Mouse (Mus musculus): ENCODE measurements around the gene Rag2. TPM values are rescaled to one million over a fixed set of nuclear protein-coding genes. Genes with fewer than 3 reads are reported as not detected.

Gene Rag2
- polyA plus RNA-seq (2016; fragmentation: Nextera tagmentation; extraction: Ambion mirVana): not detected in 2 replicates

- no peak within 1 kb of the TSS for H3K9ac ChIP-seq (replicated peaks)
- peaks cover 23% of the 10 kb centered on the region; the same call in 1 of the 2 replicates for H3K4me1 ChIP-seq
- no peak within 1 kb of the TSS for H3K4me2 ChIP-seq (replicated peaks)
- ATAC-seq (ENCODE audit: low FRiP score, low read depth): no peak
- 58% methylated on average over 4 of the region's 4 CpGs for WGBS
- H3K27me3 ChIP-seq: no peaks in the 10 kb centered on the region
- H3K27ac ChIP-seq (replicated peaks): no peak within 1 kb of the TSS
- no peaks in the 10 kb centered on the region for H3K36me3 ChIP-seq
- no peak within 1 kb of the TSS for H3K4me3 ChIP-seq
- H3K9me3 ChIP-seq: no peaks in the 10 kb centered on the region
These were observed at the start of gene Rag2 for GRCm38 (mm10) chr2:101624526-101624925. Gene Rag2, plus strand, starts transcription at chr2:101624718.

GRCm38 (mm10) chr2:101577243-101577642, 47.3 kb upstream of the Rag2 start:
- Histone ChIP-seq H3K27me3 (no peaks in the 10 kb centered on the region), H3K4me3 (no peak overlapping the region), H3K4me2 (replicated peaks) (no peak overlapping the region), H3K27ac (replicated peaks) (no peak overlapping the region), H3K36me3 (no peaks in the 10 kb centered on the region), H3K4me1 (no peaks in the 10 kb centered on the region), H3K9me3 (no peaks in the 10 kb centered on the region), H3K9ac (replicated peaks) (no peak overlapping the region)
- no peak for ATAC-seq (ENCODE audit: low FRiP score, low read depth)
- WGBS: 91% methylated on average over 4 of the region's 4 CpGs

GRCm38 (mm10) chr2:101580027-101580426, 44.5 kb upstream of the Rag2 start:
- Histone ChIP-seq H3K36me3 (no peaks in the 10 kb centered on the region), H3K9ac (replicated peaks) (no peak overlapping the region), H3K9me3 (no peaks in the 10 kb centered on the region), H3K4me2 (replicated peaks) (no peak overlapping the region), H3K4me3 (no peak overlapping the region), H3K27ac (replicated peaks) (no peak overlapping the region), H3K4me1 (no peaks in the 10 kb centered on the region), H3K27me3 (no peaks in the 10 kb centered on the region)
- WGBS: 85% methylated on average over 2 of the region's 2 CpGs
- no peak for ATAC-seq (ENCODE audit: low FRiP score, low read depth)

GRCm38 (mm10) chr2:101580428-101580827, 44.1 kb upstream of the Rag2 start:
- Histone ChIP-seq H3K9me3 (no peaks in the 10 kb centered on the region), H3K27me3 (no peaks in the 10 kb centered on the region), H3K4me2 (replicated peaks) (no peak overlapping the region), H3K4me3 (no peak overlapping the region), H3K36me3 (no peaks in the 10 kb centered on the region), H3K4me1 (no peaks in the 10 kb centered on the region), H3K9ac (replicated peaks) (no peak overlapping the region), H3K27ac (replicated peaks) (no peak overlapping the region)
- WGBS: 60% methylated on average over 1 of the region's 1 CpGs
- no peak for ATAC-seq (ENCODE audit: low FRiP score, low read depth)

DNA sequence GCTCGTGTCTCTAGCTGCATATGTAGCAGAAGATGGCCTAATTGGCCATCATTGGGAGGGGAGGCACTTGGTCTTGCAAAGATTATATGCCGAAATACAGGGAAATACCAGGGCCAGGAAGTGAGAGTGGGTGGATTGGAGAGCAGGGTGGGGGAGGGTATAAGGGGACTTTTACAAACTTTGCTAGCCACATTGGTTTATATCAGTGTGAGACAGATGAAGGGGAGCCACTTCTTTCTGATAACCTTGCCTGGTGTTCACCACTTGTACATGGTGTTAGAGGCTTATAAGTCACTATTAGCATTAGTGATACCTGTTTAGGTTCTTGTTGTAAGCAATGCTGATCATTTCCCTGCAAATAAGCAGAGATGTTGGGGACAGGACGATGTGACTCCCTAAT, 43.5 kb upstream of the Rag2 start:
- H3K36me3 ChIP-seq: no peaks in the 10 kb centered on the region
- no peak overlapping the region for H3K27ac ChIP-seq (replicated peaks)
- no peak overlapping the region for H3K9ac ChIP-seq (replicated peaks)
- no peaks in the 10 kb centered on the region for H3K27me3 ChIP-seq
- no peak overlapping the region for H3K4me3 ChIP-seq
- no peak for ATAC-seq (ENCODE audit: low FRiP score, low read depth)
- H3K4me2 ChIP-seq (replicated peaks): no peak overlapping the region
- H3K4me1 ChIP-seq: no peaks in the 10 kb centered on the region
- WGBS: 81% methylated on average over 3 of the region's 3 CpGs
- no peaks in the 10 kb centered on the region for H3K9me3 ChIP-seq

- WGBS: 85% methylated on average over 3 of the region's 3 CpGs
- no peak for ATAC-seq (ENCODE audit: low FRiP score, low read depth)
- H3K9ac ChIP-seq (replicated peaks): no peak overlapping the region
These were observed 43.1 kb upstream of the Rag2 start for GRCm38 (mm10) chr2:101581418-101581817.

GRCm38 (mm10) chr2:101591356-101591755, 33.2 kb upstream of the Rag2 start:
- ATAC-seq (ENCODE audit: low FRiP score, low read depth): no peak

More at GRCm38 (mm10) chr2:101581418-101581817, 43.1 kb upstream of the Rag2 start:
- Histone ChIP-seq H3K36me3 (no peaks in the 10 kb centered on the region), H3K4me1 (no peaks in the 10 kb centered on the region), H3K9me3 (no peaks in the 10 kb centered on the region), H3K4me2 (replicated peaks) (no peak overlapping the region), H3K4me3 (no peak overlapping the region), H3K27me3 (no peaks in the 10 kb centered on the region), H3K27ac (replicated peaks) (no peak overlapping the region)

DNA sequence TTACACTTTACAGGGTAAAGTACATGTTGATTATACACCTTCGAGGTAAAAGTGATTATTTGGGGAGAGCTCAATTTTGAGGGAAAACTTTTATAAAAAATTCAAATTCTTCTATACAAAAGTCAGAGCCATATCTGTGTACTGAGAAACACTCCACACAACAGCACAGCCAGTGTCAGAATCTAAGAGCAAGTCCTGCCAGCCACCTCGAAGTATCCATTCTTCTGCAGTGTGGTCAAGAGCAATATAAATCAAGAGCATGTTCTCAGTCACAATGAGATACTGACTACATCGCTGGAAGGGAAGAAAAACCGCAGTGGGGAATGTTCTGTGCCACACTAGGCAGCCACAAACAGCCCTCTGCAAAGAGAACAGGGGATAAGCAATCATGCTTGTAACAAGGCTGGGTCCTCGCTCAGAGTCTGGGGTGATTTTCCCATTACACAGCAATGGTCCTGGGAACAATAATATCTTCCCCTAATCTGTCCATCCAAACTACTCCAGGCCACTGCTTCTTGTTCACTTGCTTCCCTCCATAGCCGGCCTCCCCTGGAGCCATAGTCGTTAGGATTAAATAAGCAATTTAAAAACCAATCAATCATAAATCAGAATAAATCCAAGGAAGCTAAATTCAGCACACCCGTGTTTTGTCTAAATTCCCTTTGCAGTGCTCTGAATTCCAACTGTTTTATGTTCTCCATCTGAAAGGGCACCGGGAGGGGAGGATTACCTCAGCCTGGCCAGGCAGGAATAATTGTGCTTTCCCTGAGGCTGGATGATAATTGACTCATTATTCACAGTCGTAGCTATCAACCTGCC, 32.3 kb upstream of the Rag2 start:
- Histone ChIP-seq H3K4me3 (no peak overlapping the region), H3K9ac (replicated peaks) (no peak overlapping the region), H3K27ac (replicated peaks) (peak overlapping the region; percentile 80), H3K4me1 (peaks cover 32% of the 10 kb centered on the region), H3K36me3 (no peaks in the 10 kb centered on the region), H3K4me2 (replicated peaks) (0 out of 2 replicates have a peak overlapping the region, but pooled peaks have one; percentile 3), H3K9me3 (no peaks in the 10 kb centered on the region), H3K27me3 (peaks cover 3% of the 10 kb centered on the region; the same call in 1 of the 2 replicates)
- ATAC-seq (ENCODE audit: low FRiP score, low read depth): peak; percentile 76
- WGBS: 19% methylated on average over 10 of the region's 10 CpGs

More at GRCm38 (mm10) chr2:101591356-101591755, 33.2 kb upstream of the Rag2 start:
- no peak overlapping the region for H3K9ac ChIP-seq (replicated peaks)
- WGBS: 35% methylated on average over 8 of the region's 8 CpGs
- 0 out of 2 replicates have a peak overlapping the region, but pooled peaks have one; percentile 22 for H3K27ac ChIP-seq (replicated peaks)
- no peak overlapping the region for H3K4me3 ChIP-seq
- peaks cover 32% of the 10 kb centered on the region for H3K4me1 ChIP-seq
- no peaks in the 10 kb centered on the region for H3K9me3 ChIP-seq
- H3K4me2 ChIP-seq (replicated peaks): no peak overlapping the region
- H3K36me3 ChIP-seq: no peaks in the 10 kb centered on the region
- H3K27me3 ChIP-seq: peaks cover 3% of the 10 kb centered on the region; the same call in 1 of the 2 replicates

DNA sequence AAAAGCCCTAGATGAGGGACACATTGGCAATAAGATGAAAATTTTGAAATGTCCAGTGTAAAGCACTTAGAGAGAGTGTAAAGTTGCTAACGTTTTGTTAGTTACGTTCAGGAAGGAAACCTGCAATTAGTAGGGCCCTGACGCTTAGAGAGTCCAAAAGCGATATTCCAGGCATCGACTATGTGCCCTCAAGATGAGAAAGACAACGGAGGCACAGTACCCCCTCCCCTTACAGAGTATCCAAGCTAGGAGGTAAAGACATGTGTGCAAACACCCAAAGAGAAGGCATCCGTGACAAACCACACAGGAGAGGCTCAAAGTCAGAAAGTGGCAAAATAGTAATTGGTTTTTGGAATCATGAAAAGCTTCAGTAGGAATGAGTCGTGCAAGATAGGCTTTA, 31.6 kb upstream of the Rag2 start:
- H3K4me2 ChIP-seq (replicated peaks): no peak overlapping the region
- H3K36me3 ChIP-seq: no peaks in the 10 kb centered on the region
- H3K27ac ChIP-seq (replicated peaks): peak overlapping the region; percentile 80
- H3K4me1 ChIP-seq: peaks cover 36% of the 10 kb centered on the region
- no peaks in the 10 kb centered on the region for H3K9me3 ChIP-seq
- H3K27me3 ChIP-seq: peaks cover 3% of the 10 kb centered on the region; the same call in 1 of the 2 replicates
- no peak overlapping the region for H3K9ac ChIP-seq (replicated peaks)
- ATAC-seq (ENCODE audit: low FRiP score, low read depth): peak; percentile 25; the same call in 1 of the 2 replicates
- WGBS: 49% methylated on average over 8 of the region's 8 CpGs
- H3K4me3 ChIP-seq: no peak overlapping the region

DNA sequence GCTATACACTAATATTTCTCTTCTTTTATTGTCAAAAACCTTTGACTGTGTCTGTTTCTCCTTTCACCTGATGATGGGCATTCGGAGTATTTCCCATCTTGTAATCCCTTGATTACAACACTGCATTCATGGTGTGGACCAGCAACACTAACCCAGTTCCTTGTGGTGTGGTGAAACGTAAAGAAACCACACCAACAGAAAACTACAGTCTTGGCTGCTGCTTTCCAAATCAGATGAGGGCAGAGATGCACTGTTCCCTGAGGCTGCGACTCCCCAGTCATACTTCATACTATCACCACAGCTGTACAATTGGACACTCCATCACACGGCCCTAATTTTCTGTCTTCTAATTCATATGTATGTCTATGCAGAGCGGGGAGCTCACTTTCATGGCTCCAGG, 29.8 kb upstream of the Rag2 start:
- ATAC-seq (ENCODE audit: low FRiP score, low read depth): no peak
- H3K4me3 ChIP-seq: no peak overlapping the region
- H3K4me1 ChIP-seq: peaks cover 48% of the 10 kb centered on the region
- WGBS: 84% methylated on average over 5 of the region's 5 CpGs
- H3K4me2 ChIP-seq (replicated peaks): no peak overlapping the region
- no peak overlapping the region for H3K27ac ChIP-seq (replicated peaks)
- peaks cover 3% of the 10 kb centered on the region; the same call in 1 of the 2 replicates for H3K27me3 ChIP-seq
- no peaks in the 10 kb centered on the region for H3K36me3 ChIP-seq
- no peaks in the 10 kb centered on the region for H3K9me3 ChIP-seq
- no peak overlapping the region for H3K9ac ChIP-seq (replicated peaks)

DNA sequence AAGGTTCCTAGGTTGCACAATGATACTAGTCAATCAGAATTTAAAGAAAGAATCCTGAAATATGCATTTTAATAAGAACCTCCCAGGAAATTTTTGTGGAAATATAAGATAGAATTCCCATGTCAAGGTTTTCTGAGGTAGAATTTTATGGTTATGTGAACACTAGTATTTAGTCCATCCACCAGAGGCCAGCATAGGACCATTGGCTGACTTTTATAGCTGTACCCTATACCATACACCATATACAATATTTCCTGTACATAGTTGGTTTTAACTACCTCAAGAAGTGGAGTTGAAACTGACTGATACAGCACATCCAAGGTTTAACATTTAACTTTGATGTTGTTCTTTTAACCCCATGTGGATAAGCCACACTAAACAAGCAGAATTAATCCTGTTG, 27.3 kb upstream of the Rag2 start:
- ATAC-seq (ENCODE audit: low FRiP score, low read depth): no peak
- no peaks in the 10 kb centered on the region for H3K9me3 ChIP-seq
- no peaks in the 10 kb centered on the region for H3K36me3 ChIP-seq
- H3K27ac ChIP-seq (replicated peaks): no peak overlapping the region
- H3K4me3 ChIP-seq: no peak overlapping the region
- H3K4me2 ChIP-seq (replicated peaks): no peak overlapping the region
- H3K27me3 ChIP-seq: 0 out of 2 replicates have a peak, but pooled peaks cover 3% of the 10 kb centered on the region
- H3K9ac ChIP-seq (replicated peaks): no peak overlapping the region
- peaks cover 43% of the 10 kb centered on the region for H3K4me1 ChIP-seq

Data from midbrain, embryonic 12.5 days (tissue).